Mouse (Mus musculus) urinary bladder, postnatal 14 days (tissue): ENCODE results near the gene Herc1.

ENCODE experiments used
- DNase-seq: peaks from one replicate; pipeline ENCODE4 v3.0.0; 2021; ENCODE audit warnings: low spot score

Herc1 gene

DNA sequence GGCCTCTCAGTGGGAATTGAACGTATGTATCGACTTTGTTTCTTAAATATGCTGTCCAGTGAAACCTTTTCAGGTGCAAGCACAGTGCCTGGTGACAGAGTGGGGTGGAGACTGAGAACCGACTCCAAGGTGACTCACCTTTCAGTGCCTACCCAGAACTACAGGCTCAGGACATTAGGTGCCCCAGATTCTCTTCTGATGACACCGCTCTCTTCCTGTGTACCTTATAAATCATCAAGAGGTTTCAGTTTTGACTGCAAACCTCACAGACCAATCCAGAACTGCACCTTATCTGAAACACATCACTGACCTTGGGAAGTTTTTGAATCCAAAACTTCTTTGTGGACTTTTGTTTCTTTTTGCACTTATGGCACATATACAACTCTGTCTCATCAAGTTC lies 170.0 kb downstream of the Herc1 start:
- DNase-seq = no peak

- no peak for DNase-seq
Measured at GRCm38 (mm10) chr9:66521595-66521994, 171.3 kb downstream of the Herc1 start.

- no peak for DNase-seq
Measured at GRCm38 (mm10) chr9:66542785-66543184, 192.5 kb downstream of the Herc1 start.
